Mouse (Mus musculus): Measurements from ENCODE around the gene Clec16a.
A peak's percentile ranks its signal among the peaks of the same experiment; 100 is the strongest.

Clec16a gene

DNA sequence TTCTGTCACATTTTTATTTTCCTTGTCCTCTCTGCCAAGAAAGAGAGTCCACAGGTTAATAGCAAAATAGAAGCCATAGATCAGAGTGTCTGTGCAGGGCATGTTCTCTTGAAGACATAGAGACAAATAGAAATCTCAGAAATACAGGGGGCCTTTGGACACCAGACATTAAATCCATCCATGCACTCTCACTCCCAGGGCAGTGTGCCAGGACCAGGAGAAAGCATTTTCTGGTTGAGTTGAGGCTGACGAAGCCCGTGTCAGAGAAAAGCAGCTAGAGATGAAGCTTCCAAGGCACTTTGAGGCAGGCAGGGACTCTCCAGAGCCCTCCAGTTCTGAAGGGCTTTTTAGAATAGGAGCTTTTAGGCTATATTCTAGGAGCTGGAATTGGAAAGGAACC is 171.6 kb downstream of the Clec16a start:
- DNase-seq (ENCODE audit: low read depth, low spot score): no peak

DNA sequence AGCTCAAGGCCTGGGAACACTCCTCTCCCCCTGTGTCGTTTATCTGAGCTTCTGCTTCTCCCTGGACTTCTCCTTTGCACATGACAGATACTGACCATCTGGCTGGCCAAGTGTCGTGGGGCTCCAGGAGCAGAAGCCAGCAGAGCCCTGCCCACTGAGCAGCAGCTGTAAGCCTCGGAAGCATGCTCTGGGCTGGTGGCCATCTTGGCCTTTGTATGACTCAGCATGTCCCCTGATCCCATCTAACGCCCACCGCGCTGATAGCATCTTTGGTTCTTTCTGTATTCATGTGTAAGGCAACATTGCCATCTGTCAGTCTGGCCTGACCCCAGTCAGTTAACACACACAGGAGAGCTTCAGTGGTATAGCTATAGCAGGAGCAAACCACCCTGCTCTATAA is 174.8 kb downstream of the Clec16a start:
- DNase-seq (ENCODE audit: low read depth, low spot score): no peak

DNA sequence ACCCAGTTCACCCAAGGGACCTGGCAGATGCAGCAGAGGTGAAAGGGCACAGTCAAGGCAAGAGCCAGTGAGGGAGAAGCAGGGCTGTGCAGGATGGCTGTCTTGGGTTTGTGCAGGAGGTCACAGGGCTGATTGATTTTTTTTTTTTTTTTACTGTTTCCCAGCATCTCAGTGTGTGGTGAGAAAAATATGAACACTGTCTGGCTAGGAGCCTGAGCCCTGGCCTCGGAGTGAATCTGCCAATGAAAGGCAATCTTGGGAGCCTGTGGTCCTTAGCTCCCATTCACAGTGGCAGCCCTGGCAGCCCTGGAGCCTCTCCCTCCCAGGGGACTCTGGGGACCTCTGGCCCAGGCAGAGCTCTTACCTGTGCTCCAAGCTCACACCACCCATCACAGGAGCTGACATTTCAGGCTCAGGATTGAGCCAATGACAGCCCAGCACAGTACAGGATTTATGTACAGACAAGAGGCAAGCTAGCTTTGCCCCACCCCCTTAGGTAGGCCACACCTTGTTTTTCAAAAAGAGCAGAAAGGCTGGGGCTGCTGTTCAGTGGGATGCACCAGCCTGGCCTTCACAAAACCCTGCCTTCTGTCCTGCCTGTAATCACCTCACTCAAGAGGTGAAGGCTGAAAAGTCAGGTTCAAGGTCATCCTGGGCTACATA is 177.9 kb downstream of the Clec16a start:
- peak; percentile 57 for DNase-seq (ENCODE audit: low read depth, low spot score)

DNA sequence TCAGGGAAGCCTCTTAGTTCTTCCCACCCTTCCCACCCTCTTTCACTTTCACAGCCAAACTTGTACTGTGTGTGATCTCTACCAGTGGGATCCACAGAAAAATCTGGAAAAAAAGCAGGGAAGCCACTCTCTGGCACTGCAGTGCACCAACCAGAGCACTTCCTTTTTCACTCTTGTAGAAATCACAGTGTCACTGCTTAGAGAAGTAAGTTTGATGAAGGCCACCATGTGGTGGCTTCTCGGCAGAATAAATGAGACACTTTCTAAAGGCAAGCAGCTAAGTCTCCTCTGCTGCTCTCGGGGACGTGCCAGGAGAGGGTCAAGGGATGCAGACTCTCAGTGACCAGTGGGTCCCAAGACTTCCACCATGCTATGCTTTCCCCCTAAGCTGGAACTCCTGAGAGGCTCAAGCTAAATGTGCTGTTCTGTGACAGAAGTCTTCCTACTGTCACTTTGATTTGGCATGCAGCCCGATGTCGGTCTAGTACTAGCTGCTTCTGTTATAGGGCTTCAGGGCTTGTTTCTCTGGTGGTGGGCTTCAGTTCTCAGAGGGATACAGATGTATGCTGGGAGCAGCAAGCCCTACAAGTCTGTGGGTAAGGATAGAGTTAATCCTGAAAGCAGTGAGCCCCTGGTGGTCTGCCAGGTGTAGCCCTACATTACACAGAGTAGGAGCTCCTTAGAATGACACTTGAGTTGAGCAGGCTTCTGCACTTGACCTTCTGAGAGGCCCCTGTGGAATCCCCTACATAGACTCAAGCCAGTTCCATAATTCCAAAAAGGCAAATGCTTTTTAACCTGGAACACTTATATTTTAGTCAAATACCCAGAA is 178.9 kb downstream of the Clec16a start:
- DNase-seq (ENCODE audit: low read depth, low spot score): no peak

DNA sequence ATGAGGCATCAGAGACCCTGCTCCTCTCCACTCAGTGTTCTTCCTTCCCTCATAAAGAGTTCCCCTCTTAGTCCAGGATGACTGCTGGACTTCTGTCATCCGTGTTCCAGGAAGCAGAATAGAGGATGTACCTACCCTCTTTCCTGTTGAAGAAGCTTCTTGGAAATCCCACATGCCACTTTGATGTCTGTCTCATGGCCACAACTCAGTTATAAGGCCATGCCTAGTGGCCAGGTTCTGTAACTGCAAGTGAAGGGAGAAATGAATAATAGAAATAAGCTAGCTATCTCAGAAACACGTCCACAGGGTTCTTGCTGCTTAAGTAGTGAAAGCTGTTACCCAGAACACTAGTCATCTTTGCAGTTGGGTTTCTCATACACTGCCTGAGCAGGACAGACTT is 180.0 kb downstream of the Clec16a start:
- DNase-seq (ENCODE audit: low read depth, low spot score): peak; percentile 35

DNA sequence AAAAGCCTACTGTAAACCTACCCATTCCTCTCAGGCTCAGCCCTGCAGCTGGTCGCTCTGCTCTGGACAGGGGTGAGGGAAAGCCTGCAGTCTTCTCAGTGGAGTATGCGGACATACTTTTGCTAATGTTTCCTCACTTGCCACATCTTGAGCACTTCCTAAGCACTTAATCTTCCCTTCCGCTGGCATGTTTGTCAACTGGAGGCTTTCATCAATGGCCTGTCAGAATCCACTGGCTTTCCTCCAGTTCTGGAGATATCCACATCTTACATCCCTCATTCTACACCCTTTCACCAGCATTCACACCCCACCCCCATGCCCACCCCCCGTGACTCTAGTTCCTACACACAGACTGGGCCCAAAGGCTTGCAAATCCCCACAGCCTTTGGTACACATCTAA is 182.5 kb downstream of the Clec16a start:
- no peak for DNase-seq (ENCODE audit: low read depth, low spot score)

DNA sequence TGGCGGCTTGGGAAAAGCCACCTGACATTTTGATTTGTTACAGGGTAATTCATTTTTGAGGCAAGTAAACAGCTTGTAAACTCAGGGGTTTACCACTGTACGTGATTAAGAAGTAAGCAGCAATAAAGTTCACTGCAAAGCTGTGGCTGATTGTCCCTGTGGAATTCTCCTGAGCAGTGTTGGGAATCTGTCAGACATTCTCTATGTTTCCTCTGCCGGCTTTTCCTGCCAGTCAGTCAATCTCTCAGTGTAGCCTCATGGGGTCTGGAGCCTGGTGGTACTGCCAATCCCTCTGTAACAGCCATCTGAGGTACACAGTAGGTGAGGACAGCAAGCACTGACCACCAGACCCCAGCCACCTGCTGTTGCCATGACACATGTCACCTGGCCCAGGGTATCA is 183.7 kb downstream of the Clec16a start:
- DNase-seq (ENCODE audit: low read depth, low spot score): no peak

DNA sequence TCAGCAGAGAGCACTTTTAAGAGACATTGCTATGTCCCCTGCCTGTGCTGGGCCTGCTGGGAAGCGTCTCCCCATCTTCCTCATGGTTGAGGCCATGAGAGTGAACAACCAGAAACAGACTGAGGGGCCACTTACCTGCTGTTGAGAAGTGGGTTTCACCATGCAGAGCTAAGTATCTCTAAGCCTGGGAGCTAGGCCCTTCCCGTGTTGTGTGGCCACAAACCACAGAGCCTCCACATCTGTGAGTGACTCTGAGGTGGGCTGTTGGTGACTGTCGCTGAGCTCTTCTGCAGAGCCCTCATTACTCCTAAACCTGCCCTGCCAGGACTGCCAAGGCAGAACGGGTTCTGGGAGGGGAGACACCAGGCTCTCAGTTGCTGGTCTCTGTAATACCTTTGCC is 185.8 kb downstream of the Clec16a start:
- no peak for DNase-seq (ENCODE audit: low read depth, low spot score)

DNA sequence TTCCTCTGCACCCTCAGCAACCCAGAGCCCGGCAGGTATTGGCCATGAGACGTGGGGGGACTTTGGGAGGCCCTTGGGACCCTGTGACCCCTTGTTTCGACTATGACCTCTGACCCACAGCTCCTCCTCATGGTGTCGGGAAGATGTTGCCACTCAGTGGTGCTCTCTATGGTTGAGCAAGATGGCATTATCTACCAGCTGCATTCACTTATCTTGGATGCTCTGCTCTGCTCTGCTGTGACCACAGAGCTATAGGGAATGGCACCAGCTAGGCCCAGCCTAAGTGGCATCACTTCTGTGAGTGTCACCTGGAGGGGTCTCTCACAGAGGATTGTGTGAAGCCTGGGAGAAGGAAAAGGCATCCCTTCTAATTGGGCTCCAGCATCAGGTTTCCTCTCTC is 186.6 kb downstream of the Clec16a start:
- DNase-seq (ENCODE audit: low read depth, low spot score): no peak

DNA sequence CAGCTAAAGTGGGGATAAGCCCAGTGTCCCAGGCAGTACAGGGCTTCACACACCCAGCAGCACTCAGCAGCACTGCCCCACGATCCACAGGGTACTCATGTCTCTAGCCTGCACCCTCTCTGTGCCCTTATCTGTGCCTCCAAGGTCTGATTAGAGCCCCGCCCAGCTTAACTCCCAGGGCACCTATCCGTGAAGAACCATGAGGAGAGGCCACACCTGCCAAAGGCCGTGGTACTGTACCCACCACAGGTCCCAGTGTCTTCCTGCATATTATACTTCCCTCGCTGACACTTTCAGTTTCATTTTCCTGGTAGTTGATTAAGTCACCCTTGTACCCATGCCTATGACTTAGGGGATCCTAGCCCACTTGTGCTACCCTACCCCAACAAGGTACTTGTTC is 187.3 kb downstream of the Clec16a start:
- DNase-seq (ENCODE audit: low read depth, low spot score): no peak

DNA sequence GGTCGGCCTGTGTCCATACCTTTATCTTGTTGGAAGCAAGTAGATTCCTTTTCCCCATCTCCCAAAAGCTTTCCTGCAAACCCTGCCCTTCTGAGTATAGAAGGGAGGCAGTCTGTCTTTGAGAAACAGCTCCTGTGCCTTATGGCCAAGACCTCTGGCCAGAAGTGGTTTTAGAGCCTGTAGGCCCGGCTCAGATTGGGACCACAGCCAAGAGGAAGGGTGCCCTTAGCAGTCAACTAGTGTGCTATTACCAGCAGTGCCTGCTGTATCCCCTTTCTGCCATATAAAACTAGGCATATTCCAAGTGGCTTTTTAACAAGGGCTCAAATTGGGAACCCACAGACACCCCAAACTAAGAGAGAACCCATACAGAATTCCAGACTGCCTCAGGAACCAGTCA is 190.6 kb downstream of the Clec16a start:
- DNase-seq (ENCODE audit: low read depth, low spot score): no peak

DNA sequence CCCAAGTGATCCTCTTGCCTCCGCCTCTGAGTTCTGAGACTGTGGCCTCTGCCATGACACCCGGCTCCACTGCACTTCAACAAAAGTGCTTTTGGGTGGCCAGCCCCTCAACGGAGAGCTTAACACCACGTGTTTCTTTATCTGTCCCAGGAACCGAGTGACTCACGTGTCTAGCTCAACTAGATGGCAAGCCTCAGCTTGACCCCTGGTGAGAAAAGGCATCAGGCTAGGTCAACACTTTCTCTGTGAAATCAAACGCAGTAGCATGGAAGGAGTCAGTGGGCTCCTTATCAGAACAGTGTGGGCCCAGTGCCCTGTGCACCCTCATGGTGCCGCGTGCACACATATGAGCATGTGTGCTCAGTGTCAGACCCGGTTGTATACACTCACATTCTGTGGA is 191.2 kb downstream of the Clec16a start:
- no peak for DNase-seq (ENCODE audit: low read depth, low spot score)

DNA sequence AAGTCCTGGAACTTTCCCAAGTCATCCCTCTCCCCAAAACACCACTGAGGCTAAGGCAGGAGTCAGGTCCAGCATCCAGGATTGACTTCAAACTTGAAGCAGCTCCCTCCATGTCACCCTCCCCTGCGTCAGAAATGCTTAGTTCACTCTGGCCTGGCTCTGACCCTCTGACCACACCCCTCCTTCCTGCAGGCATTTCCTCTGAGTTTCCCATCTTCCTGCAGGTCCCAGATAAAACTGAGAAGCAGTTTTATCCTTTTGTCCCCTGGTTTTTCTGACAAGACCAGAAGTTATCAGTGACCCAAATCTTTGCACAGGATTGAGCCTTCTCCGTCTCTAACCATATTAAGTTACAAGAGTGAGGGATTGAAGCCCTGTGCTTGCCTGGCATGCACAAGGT is 192.4 kb downstream of the Clec16a start:
- peak; percentile 15 for DNase-seq (ENCODE audit: low read depth, low spot score)

DNA sequence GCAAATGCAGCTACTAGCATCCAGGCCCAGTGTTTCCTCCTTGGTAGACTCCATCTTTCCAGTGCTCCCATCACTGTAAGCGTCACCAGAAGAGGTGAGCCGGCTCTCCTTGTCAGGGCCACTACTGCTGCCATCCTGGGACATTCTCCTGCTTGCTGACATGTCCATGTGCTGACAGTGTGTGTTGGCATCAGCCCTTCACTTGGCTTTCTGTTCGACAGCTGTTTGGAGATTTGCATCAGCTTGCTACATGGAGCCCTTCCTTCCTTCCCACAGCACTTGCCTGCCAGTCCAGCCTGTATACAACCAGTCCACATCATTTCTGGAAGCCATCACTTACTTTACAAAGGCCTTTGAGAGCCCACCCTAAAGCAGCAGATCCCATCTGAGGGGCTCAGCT is 193.7 kb downstream of the Clec16a start:
- DNase-seq (ENCODE audit: low read depth, low spot score): no peak

DNA sequence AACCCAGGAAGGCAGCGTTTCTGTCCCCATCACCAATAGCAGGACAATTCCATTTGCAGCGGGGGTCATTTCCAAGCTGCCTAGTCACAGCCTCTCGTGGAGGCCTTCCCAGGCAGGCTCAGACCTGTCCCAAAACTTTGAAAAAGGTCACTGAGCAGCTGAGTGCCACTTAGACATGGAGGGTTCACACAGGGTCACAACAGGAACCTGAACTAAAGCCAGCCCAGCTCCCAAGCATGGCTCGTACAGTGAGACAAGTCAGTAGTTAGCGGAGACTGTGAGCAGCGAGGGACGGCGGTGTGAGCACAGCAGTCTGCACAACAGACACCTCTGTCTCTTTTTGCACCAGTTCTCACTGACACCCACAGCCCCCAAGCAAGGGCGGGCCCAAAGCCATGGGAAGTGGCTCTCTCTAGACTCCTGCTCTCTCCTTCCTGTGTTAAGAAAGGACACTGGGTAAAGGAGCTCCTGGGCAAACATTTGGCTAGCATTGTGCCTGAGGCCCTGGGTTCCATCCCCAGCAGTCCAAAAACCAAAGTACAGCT is 194.8 kb downstream of the Clec16a start:
- peak; percentile 45 for DNase-seq (ENCODE audit: low read depth, low spot score)

DNA sequence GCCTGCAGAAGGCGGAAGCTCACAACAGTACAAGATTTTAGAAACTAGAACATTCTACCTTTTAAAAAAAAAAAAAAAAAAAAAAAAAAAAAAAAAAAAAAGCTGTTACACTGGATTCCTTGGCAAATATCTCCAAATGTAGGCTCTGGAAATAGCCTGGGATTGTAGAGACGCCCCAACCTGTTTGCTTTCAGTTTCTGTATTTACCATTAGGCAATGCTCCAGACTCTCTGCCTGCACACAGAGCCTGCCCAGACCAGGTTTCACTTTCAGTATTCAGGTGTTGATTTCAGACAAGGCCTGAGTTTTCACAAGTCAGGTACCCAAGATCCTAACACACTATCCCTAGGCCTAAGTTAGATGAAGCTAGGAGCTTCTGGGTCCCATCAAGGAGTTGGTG is 195.9 kb downstream of the Clec16a start:
- no peak for DNase-seq (ENCODE audit: low read depth, low spot score)

DNA sequence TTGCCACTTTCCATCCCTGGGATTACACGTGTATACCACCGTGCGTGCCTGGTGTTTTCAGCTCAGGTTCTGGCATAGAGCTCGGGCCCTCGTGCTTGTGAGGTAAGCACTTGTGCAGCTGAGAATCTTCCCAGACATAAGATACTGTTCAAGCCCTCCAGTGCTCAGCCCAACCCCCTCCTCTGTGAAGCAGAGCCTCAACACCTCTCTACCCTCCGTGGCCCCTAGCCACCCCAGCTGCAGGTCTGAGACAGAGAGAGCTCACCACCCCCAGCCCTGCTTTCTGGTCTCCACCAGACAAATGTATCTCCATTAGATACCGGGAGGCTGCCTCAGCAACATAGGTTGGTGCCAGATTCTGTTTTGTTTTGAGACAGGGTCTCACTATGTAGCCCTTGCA is 204.1 kb downstream of the Clec16a start:
- DNase-seq (ENCODE audit: low read depth, low spot score): no peak

DNA sequence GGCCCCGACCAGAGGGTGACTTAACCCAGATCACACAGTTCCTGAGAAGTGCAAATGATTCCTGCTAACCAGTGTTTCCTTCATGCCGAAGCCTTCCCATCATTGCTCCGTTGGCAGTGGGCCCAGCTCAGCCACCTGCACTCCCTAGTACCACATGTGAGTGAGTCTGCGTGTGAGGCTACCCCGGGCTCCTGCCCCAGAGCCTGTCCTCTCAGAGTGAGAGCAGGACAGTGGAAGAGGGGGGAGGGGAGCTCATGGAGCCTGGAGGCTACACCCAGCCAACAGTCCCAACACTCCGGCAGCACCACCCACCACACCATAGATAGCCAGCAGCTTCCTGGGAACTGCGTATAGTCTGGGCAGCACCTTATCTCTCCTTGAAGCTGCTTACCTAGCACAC is 204.7 kb downstream of the Clec16a start:
- no peak for DNase-seq (ENCODE audit: low read depth, low spot score)

DNA sequence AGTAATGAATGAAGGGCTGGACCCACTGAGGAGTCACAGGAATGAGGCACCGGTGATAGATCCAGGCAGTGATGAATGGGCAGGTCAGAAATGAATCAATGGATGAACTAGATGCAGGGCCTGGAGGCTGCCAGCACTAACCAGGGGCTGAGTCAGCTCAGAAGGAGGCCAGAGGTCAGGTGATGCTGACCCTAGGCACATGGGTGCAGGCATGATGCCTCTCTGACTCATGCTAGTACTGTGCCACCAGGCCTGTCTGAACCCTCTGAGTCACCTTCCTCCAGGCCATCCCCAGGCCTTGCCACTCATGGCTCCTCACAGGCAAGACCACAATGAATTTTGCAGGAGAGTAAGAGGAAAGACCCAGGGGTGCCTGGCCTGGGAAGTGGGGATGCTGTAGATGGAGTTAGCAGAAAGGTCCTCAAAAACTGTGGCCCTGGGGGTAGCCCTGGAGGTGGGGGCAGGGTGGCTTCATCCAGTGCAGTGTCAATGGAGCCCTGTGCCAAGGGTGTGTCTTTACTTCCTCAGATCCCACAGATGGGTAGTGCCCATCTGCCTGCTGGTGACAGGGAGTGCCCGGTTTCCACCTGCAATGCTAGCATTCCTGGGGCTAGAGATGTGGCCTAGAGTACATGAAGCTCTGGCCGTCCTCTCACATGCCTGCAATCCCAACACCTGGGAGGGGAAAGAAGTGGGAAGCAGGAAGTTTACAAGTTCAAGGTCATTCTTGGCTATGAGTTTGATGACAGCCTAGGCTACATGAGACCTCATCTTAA is 209.6 kb downstream of the Clec16a start:
- no peak for DNase-seq (ENCODE audit: low read depth, low spot score)

DNA sequence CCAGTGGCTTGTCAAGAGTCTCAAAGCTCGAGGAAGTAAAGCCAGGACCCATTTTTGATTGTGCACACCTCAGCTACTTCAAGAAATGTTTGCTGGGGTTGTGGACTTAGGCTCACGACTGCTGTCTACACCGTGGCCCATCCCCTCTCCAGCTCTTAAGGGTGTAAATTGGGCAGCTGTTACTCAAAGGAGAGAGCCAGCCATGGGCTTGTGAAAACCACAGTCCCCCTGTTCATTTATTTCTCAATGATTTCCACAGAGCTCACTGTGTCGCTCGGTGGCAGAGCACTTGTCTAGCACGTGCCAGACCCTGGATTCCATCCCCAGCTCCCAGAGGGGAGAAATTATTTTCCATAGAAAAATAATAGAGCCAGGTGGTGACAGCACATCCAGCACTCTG is 211.0 kb downstream of the Clec16a start:
- no peak for DNase-seq (ENCODE audit: low read depth, low spot score)

DNA sequence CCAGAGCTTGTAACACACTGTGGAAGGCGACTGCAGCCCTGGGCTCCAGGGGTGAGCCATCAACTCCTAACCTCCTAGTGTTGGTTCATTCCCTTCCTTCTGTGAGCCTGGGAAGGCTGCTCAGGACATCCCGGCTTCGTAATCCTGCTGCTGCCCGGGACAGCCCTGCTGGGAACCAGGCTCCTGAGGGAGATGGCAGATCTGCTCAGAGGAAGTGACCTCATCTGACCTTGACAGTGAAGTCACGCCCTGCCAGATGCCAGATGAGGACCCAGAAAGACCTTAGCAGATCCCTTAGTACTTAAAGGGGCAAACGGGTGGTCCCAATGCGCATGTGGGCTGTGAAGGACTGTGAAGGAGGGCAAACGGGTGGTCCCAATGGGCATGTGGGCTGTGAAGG is 216.0 kb downstream of the Clec16a start:
- DNase-seq (ENCODE audit: low read depth, low spot score): no peak

DNA sequence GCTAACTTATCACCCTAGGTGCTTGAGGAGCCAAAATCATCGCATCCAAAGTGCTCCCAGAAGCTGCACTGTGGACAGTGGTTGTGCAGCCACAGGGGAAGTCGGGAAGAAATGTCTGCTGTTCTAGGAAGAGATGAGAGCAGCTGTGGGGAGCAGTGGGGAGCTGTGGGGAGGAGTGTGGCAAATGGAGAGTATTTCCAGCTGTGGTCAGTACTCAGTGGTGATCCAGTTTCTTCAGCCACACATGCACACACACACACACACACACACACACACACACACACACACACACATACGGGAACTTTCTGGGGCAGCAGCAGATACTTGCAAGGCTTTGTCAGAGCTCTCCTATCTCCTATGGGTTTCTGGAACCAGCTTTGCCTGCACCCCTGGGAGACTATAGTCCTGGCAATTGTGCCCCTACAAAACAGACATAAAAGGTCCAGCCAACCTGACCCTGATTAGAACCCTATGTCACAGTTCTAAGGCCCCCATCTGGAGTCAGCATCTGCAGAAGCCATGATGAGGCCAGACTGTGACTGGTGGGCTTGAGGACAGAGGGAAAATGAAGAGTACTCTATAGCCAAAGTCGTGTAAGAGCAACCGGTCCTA is 217.5 kb downstream of the Clec16a start:
- no peak for DNase-seq (ENCODE audit: low read depth, low spot score)
